Mouse (Mus musculus) Muller cell, postnatal 12 days (primary cell): ENCODE data around the gene Hadh.

ENCODE experiments used
- DNase-seq: peaks from one replicate; pipeline ENCODE4 v3.0.0-alpha.2; 2015; ENCODE audit errors: inconsistent ontology term

Hadh gene

DNA sequence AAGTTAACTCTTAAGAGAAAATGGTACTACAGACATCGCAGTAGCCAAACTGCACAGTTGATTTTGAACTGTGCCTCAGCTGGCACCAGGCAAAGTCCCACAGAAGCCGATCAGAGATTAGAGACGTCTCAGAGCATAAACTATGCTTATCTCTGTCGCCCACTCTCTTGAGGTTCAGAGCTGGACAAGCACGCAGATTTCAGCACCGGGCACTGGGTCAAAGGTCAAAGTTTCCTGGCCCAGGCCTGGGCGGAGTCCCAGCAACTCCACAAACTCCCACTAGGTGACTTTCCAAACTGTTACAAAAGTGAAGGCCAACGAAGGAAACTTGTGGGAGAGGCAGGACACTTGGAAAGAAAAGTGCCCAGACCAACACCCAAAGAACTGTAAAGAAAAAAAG lies 744 bp downstream of the Hadh start:
- DNase-seq, result peak; percentile 55

DNA sequence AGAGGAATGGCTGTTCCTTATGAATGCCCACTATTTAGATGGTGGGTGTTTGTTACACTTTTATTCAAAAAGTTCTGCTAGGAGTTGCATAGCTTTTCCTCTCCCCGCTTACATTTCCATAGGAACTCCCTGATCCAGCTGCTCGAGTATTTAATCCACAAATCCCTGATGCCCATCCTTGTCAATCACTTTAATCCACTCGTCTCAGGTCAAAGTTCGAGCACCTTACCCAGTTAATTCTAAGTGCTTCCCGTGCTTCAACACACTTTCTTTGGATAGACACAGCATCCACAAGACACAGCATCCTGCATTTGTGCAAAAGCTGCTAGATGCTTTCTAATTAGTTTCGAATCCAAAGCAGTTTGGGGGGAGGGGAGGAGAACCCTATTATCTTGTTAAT lies 1.5 kb downstream of the Hadh start:
- no peak for DNase-seq

DNA sequence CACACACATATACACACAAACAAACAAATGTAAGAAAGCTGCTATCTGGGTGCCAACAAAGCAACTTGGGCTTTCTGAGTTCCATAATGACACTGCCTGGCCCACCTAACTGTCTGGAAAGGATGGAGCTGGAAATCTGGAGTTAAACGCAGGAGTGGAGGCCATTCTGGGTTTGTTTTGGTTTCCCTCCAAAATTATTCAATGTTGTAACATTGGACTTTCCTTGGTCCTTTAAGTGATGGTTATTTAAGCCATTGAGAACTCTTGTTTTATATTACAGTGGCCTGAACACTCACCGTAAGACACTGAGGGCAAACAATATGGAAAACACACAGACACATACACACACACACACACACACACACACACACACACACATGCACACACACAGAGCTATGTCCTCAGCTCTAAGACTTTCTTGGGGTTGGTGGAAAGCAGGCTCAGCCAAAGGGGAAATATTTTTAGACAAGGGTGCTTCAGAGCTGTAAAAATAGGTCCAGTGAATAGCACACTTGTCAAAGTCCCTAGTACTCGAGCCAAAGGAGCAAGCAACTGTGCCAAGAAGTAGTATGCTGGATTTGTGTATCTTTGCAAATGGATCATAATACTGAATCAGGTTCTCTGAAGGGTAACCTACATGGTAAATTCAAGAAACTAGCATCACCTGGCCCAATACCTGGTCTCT lies 5.4 kb downstream of the Hadh start:
- DNase-seq, result no peak

DNA sequence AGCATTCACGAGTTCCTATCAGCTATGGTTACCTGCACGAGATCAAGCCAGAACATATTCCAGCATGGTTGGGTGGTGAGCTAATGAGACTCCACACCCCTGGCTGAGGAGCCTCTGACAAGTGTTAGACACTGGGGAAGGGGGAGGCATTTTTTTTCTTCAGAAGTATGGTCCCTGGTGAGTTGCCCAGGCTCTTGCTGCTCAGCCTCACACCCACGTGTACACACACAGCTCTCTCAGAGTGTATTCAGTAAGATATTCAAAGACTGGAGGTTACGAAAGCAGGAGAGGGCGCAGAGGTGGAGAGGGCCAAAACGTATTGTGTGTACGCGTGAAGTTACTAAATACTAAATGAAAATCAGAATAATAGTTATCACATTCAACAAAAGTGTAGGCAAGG lies 6.4 kb downstream of the Hadh start:
- DNase-seq, result no peak

DNA sequence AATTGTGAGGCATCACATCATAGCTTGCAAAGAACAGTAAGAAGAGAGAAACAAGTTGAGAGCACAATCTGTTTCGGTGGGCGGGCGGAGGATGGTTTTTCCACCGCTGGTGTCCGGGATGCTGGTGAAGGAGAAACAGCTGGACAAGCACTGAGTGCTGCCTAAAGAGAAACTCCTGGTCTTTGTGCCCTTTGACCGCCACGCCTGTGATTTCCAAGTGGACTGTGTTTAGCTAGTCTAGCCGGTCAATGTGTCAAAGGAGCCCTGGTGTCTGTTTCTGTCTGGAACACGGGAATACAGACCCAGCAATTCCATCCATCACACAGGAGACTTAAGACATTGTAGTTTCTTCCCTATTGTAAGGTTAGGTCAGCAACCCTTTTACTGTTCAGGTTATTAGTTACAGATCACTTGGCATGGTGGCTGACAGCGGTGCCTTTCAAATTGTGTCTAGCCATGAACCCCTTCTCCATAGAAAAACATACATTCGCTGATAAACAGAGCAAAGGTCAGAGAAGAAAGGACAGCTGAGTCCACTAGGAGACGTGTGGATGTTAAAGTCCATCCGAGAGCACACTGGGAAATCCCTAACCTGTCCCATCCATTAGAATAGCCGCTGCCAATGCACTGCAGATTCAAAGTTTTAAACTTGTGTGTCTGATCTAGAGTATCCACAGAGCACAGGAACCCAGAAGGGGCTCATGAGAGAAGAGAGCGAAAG lies 8.0 kb downstream of the Hadh start:
- no peak for DNase-seq

DNA sequence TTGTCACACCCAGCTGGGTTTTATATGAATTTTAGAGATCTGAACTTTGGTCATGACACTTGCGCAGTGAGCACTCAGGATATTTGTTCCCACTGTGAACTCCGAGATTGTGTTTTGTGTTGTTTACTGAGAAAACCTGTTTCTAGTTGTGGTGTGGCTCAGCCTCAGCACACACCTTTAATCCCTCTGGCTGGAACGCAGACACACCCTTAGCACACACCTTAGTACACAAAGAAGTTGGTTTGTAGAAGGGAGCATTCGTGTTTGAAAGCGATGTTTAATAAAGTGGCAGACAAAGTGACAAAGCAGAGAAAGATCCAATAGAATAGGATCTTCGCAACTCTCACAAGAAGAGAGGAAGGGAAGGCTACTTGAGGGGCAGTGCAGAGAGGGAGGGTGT lies 11.5 kb downstream of the Hadh start:
- no peak for DNase-seq

DNA sequence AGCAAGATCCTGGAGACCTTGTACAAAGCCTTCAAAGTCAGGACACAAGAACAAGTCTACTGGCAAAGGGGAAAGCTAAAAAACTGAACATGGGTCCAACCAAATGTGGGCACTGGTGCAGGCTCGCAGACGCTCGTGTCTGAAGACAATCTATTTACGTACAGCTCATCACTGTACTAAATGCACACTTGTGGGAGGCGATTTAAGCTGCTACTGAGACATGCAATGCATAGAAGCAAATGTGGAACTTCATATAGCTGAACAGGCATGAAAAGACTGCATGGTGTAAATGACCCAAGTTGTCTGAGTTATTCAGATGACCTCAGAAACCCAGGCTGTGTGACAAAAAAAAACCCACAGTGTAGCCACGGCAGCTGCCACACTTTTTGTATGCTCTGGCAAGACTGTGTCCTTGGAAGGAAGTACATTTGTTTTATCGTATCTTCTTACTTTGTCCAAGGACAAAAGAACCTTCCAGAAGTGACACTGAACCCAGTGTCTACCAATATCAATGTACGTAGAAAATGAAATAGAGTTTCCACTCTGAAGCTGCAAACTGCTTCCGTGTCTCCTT lies 12.4 kb downstream of the Hadh start:
- no peak for DNase-seq

DNA sequence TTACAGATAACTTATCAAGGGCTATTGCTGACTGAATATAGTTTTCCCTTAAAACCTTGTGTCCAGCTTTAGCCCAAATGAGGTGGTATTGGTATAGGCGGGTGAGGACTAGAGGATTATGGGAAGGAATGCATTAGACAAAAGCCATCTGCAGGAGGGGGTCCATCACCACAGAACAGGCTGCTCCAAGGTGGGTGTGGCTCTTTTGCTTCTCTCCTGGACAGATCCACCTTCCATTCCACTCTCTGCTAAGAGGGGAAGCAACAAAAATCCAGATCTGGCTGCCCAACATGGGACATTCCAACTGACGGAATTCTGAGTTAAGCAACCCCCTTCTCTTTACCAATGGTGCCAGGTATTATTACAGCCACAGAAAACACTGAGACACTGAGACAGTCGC lies 13.0 kb downstream of the Hadh start:
- no peak for DNase-seq

DNA sequence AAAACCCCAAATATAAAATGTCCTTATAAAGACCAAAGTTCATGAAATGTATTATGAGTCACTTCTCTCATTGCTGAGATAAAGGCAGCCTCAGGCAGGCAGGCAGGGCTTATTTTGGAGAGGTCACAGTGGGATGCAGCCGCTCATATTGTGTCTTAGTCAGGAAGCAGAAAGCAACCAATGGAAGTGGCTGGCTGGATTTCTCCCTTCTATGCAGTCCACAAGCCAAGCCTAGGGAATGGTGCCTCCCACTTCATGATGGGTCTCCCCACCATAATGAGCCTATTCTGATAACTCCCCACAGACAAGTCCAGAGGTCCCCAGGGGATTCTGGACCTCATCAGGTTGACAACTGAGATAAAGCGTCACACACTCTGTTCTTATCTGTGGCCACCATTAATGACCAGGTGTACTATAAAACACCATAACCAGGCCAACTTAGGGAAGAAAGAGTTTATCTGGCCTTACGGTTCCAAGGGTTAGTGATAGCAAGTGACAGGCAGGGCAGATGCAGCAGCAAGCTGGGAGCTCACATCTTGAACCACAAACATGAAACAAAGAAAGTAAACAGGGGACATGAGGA lies 16.4 kb downstream of the Hadh start:
- no peak for DNase-seq

DNA sequence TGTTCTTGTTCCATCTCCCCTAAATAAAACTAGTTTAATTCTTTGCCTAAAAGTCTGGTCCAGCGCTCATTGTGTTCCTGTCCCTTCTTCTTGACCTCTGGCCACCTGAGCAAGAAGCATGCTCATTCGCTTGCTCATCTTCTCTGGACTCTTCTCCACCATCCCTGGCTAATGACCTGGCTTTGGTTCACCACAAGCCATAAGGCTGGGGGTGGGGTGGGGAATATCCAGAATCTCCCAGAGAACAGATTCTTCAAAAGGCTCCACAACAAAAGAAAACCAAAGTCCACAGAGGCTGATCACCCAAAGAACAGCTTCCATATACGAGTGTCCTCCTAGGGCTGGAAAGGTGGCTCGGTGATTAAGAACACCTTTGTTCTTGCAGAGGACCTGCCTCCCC lies 16.9 kb downstream of the Hadh start:
- DNase-seq, result peak; percentile 17

DNA sequence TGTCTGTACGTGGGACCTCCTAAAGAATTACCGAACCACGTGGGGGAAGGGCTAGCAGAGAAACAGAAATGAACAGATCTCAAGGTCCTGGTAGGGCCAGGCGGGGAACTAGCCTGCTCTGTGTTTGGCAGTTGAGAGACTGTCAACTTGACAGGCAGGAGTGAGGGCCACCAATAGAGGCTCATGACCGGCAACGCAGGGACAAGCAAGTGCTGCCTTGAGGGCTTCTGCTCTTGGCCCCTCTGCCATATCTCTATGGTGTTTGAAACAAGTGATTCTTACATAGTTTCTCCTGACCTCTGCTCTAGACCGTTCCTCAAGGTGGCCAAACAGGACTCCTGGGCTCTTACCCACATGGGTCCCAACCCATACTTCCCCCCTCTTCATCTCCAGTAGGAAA lies 20.3 kb downstream of the Hadh start:
- no peak for DNase-seq

DNA sequence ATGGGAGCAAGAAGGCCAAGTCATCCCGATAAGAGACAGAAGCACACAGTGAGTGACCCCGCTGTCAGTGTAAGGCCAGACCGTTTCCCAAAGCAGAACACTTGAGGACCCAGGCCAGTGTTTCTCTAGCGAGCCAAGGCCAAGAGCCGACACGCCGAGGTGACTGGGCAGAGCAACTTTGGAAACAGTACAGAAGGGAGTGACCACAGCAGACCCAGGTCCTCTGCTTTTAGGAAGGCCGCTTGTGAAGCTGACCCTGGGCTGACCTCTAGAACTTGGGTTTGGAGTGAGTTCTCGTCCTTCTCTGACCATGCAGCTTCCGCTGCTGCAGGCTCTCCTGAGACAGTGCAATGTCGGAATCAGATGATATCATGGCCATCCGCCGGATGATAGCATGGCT lies 20.9 kb downstream of the Hadh start:
- no peak for DNase-seq

DNA sequence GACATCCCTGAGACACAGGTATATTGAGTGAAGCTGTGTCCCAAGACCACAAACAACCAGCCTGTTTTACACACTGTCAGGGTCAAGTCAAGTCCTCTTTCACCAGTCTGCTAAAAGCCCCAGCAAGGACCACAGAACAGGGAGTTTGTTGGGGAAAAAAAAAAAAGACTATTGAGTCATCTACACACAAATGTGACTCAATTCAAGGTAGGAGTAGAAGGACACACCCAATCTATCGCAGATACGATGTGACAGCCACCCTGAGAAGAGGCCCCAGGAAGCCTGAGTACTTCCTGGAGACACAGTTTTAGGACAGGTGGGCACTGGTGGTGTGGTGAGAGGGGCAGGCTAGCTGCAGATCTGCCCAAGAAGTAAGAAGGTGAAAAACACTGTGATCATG lies 21.6 kb downstream of the Hadh start:
- DNase-seq, result no peak

DNA sequence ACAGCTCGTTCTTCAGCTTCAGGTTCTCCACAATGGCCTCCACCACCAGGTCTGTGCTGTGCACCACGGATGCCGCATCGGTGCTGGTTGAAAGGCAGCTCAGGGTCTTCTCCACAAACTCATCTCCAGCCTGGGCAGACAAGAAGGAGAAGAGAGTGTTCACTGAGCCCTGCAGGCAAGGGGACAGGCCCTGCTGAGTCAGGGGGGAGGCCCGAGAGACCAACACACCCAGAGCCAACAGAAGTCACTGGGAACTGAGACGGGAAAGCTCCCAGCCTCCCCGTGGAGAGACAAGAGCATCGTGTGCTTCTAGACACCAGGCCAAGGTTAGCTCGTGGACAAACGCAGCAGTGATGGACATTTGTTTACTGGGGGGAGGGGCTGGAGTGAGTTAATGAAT lies 23.5 kb downstream of the Hadh start:
- no peak for DNase-seq

DNA sequence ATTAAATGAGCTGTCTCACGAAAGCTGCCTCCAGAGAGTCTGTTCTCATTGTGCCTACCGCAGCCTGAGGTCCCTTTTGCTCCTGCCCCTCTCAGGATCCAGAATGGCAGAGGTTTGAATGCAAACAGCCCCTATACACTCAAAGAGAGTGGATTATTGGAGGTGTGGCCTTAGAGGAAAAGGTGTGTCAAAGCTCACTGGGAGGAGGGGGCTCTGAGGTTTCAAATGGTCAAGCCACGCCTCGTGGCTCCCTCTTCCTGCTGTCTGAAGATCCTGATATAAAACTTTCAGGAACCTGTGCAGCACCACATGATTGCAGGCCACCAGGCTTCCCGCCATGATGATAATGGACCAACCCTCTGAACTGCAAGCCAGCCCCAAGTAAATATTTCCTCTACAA lies 24.1 kb downstream of the Hadh start:
- no peak for DNase-seq

DNA sequence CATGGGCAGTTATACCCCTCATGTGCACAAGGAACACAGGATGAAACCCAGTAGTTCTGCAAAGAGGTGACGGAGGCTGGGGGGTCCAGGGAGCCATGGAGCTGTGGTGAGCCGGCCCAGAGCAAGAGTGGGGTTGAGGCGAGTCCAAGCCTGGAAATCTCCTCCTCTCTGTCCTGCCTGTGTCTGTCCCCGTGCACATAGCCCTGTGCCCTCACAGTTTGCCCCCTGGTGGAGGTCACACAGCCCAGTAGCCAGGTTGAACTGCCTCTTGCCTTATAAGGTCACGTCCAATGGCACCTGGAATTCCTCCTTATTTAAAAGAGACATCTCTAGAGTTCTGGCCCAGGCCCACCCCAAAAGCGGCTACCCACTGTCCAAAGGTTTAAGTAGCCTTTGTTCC lies 24.5 kb downstream of the Hadh start:
- no peak for DNase-seq

DNA sequence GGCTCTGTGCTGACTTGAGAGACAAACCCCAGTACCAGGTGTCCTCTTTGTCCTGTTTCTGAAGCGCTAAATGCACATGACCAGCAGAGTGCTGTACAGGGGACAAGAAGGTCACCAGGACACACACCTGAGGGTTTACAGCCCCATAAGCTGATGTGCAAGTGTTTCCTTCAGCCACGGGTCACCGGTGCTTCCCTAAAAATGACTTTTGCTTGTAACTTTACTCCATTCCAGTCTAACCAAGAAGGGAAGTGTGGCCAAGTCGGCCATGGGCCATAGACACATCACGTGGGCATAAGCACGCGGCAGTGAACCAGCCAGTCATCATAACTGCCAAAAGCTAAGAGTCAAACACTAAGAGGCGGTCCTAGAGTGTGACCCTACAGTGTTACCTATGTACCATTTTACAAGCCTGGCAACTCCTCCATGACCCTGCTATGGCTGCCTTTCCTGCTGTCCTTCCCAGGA lies 25.3 kb downstream of the Hadh start:
- no peak for DNase-seq

DNA sequence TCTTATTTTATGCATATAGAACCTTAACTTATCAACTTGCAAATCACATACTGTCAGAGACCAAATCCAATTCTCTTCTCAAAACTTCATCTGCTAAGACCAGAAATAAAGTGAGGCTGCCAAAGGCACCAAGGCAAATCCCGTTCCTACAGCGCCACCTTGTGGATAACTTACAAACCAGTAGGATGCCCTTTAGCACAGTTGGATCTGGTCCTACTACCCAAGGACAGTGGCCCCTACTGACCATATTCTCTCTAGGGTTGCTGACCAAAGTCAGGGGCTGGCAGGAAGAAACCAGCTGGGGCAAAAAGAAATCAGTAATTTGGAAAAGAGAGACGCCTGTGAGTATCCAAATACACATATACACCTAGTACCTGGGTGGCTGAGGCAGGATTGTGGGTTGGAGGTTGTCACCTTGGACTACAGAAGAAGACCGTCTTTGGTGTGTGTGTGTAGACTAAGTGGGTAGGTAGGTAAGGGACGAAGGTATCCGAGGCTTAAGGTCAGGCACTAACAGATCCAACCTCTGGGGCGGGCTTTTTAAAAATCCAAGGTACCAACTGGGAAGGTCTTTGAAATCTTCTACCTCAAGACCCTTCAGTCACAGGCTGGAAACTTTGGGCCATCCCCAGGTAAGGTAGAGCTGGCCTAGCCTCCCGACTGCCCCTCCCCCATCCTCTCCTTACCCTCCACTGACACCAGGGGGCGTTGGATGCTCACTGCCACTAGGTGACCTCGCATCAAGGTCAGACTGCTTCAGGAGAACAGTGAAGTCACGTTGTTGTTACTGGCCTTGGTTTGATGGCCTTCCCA lies 25.9 kb downstream of the Hadh start:
- DNase-seq, result peak; percentile 43

DNA sequence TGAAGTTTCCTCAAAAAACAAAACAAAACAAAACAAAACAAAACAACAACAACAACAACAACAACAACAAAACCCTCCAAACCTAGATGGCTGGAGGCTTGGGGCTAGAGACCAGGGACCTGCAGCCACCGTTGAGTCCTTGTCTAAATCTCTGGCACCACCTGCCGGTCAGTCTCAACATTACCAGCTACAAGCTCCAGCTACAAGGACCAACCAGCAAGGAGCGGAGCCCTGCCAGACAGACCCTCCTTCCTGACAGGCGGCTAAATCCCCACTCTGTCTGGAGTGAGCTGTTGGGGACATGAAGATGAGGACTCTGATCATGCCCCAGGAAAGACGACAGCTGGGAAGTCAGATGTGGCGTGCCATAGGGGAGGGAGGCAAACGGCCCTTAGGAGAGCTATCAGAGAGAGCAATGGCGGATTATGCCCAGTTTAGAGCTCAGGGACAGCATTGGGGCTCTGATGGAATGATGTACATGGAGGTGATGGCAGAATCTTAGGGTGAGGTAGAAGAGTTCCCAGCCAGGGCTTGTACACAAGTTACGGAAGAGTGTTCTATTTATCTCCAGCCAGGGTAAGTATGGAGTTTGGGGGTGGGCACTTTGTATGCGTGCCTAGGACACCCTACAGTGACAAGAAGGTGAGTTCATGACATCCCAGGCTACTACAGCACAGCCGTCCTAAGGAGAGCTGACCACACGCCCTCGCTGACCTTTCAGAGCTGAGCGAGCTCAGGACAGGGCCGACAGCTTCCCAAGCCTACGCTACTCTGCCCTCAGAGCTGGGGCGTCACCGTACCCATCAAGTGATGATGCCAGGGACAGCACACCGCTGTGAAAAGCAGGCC lies 33.9 kb downstream of the Hadh start:
- DNase-seq, result peak; percentile 56

DNA sequence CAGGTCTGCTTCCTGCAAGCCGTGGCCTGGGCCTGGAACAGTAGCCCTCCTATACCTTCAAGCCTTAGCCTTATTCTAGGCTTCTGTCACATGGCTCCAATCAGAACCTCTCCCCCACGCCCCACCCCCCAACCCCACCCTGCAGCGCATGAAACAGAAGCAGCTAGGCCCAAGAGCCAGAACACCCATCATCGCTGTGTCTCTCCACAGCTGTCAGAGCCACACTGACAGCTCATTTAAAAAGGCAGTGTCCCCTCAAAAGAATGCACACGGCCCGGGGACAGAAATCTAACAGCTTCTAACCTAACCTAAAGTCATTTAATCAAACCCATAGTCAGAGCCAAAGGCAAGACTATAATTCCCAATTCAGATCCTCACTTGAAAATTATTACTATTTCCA lies 34.8 kb downstream of the Hadh start:
- DNase-seq, result no peak

DNA sequence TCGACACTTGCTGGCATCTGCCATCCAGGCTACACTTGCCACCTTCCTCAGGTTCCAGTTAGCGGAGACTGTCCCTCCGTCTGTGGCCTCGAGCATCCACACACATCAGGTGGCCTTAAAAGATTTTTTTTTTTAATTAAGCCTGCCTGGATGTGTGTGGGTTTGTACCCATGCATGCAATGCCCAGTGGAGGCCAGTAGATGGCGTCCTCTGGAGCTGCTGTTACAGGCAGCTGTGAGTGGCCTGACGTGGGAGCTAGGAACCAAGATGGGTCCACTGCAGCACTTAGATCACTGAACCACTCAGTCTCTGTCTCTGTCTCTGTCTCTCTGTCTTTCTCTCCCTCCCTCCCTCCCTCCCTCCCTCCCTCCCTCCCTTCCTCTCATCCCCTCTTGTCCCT lies 43.8 kb downstream of the Hadh start:
- DNase-seq, result no peak
